Mouse (Mus musculus): Measurements from ENCODE around the gene Fam204a. TPM values are rescaled to one million over a fixed set of nuclear protein-coding genes. Genes with fewer than 3 reads are reported as not detected.

The Fam204a gene
- total and polyA plus RNA-seq, 3 experiments = 26.5 to 78.1 (median 69.0) TPM

GRCm38 (mm10) chr19:60165417-60165816 is 61.1 kb downstream of the Fam204a start:
- no peaks in the 10 kb centered on the region for H3K27me3 ChIP-seq (replicated peaks)
- H3K4me1 ChIP-seq (ENCODE audit: control insufficient read depth in 1 of 2, insufficient read depth in 2 of 2) = peaks cover 4 to 48% of the 10 kb centered on the region in 2 experiments; a peak in 3 of 4 replicates
- in situ Hi-C loops (cut with MboI; ENCODE audit: low pct_ligation_motif_present, low pct_unique_long_range_greater_than_20kb, low sequenced_read_pairs) (no loop called here), dilution Hi-C loops (cut with MboI; ENCODE audit: extremely low pct_ligation_motif_present, extremely low pct_unique_long_range_greater_than_20kb, low sequenced_read_pairs) (no loop called here)
- peak; percentile 49 for DNase-seq (ENCODE audit: extremely low read depth)
- no peaks in the 10 kb centered on the region for H3K36me3 ChIP-seq (replicated peaks in 1 of 2; ENCODE audit: control insufficient read depth in 1 of 2, insufficient read depth in 1 of 2, low read length in 1 of 2)
- no peak overlapping the region for H3K27ac ChIP-seq (ENCODE audit: insufficient read depth, low read depth)
- no peaks in the 10 kb centered on the region for H3K9me3 ChIP-seq (replicated peaks; ENCODE audit: low read length)
- TF ChIP-seq HCFC1 (IDR thresholded peaks at IDR 0.05; ENCODE audit: low read depth, low read length) (no peak), ZC3H11A (IDR thresholded peaks at IDR 0.05; ENCODE audit: low read depth, low read length) (no peak), BHLHE40 (IDR thresholded peaks at IDR 0.05; ENCODE audit: low read depth, low read length) (peak; percentile 39), NELFE (IDR thresholded peaks at IDR 0.05; ENCODE audit: low read depth, low read length) (no peak), SIN3A (IDR thresholded peaks at IDR 0.05; ENCODE audit: low read length) (peak; percentile 44; the same call in 1 of the 2 replicates), POLR2A (IDR thresholded peaks at IDR 0.05; ENCODE audit: low read depth, low read length) (no peak), MXI1 (IDR thresholded peaks at IDR 0.05; ENCODE audit: low read depth, low read length) (no peak), TCF12 (IDR thresholded peaks at IDR 0.05; ENCODE audit: low read depth, low read length) (no peak), RAD21 (IDR thresholded peaks at IDR 0.05; ENCODE audit: low read depth, low read length) (no peak), PAX5 (IDR thresholded peaks at IDR 0.05; ENCODE audit: low read length) (no peak), CTCF (conservative IDR thresholded peaks at IDR 0.05 in 1 of 2, IDR thresholded peaks at IDR 0.05 in 1 of 2; ENCODE audit: low read depth in 2 of 2, low read length in 2 of 2) (no peak), KAT2A (IDR thresholded peaks at IDR 0.05; ENCODE audit: insufficient replicate concordance, low read length) (no peak), MAFK (IDR thresholded peaks at IDR 0.05; ENCODE audit: insufficient replicate concordance, low read length) (no peak), UBTF (IDR thresholded peaks at IDR 0.05; ENCODE audit: low read depth, low read length) (no peak), NRF1 (IDR thresholded peaks at IDR 0.05; ENCODE audit: low read depth, low read length) (no peak), ELF1 (IDR thresholded peaks at IDR 0.05; ENCODE audit: low read depth, low read length) (no peak), JUN (IDR thresholded peaks at IDR 0.05; ENCODE audit: insufficient read depth, low read depth, low read length) (peak; percentile 80), JUND (conservative IDR thresholded peaks at IDR 0.05; ENCODE audit: low read depth, low read length) (no peak; the same call in 1 of the 2 replicates), POLR2AphosphoS2 (IDR thresholded peaks at IDR 0.05; ENCODE audit: low read depth, low read length) (no peak), MAX (IDR thresholded peaks at IDR 0.05; ENCODE audit: low read length) (no peak), CHD2 (IDR thresholded peaks at IDR 0.05; ENCODE audit: low read length) (no peak), USF2 (conservative IDR thresholded peaks at IDR 0.05; ENCODE audit: low read depth, low read length) (no peak), USF1 (IDR thresholded peaks at IDR 0.05; ENCODE audit: low read depth, low read length) (no peak), ZMIZ1 (IDR thresholded peaks at IDR 0.05; ENCODE audit: low read depth, low read length) (no peak), RCOR1 (conservative IDR thresholded peaks at IDR 0.05; ENCODE audit: low read depth, low read length) (no peak), TBP (conservative IDR thresholded peaks at IDR 0.05; ENCODE audit: low read depth, low read length) (no peak), GABPA (IDR thresholded peaks at IDR 0.05; ENCODE audit: insufficient replicate concordance, low read depth, low read length) (no peak), EP300 (IDR thresholded peaks at IDR 0.05; ENCODE audit: low read length) (peak; percentile 88), ZNF384 (IDR thresholded peaks at IDR 0.05; ENCODE audit: low read depth, low read length) (peak; percentile 98), MAZ (IDR thresholded peaks at IDR 0.05; ENCODE audit: low read depth, low read length) (no peak), ZKSCAN1 (IDR thresholded peaks at IDR 0.05; ENCODE audit: borderline replicate concordance, low read depth, low read length) (no peak), ETS1 (conservative IDR thresholded peaks at IDR 0.05; ENCODE audit: low read depth, low read length) (peak; percentile 86), MYC (IDR thresholded peaks at IDR 0.05; ENCODE audit: low read depth, low read length) (no peak), MEF2A (IDR thresholded peaks at IDR 0.05; ENCODE audit: borderline replicate concordance, low read depth, low read length) (peak; percentile 86; the same call in 1 of the 2 replicates), IRF4 (IDR thresholded peaks at IDR 0.05; ENCODE audit: low read depth, low read length) (peak; percentile 76; the same call in 1 of the 2 replicates), E2F4 (IDR thresholded peaks at IDR 0.05; ENCODE audit: insufficient replicate concordance, low read depth, low read length) (no peak)
- H3K79me2 ChIP-seq (replicated peaks; ENCODE audit: control insufficient read depth, extremely low read depth, insufficient read depth, poor library complexity, severe bottlenecking) = no peaks in the 10 kb centered on the region
- peak overlapping the region; percentile 53 for H3K4me2 ChIP-seq (ENCODE audit: insufficient read depth, low read depth, poor library complexity, severe bottlenecking)
- peak overlapping the region in 1 of 3 experiments; percentile 58 for H3K4me3 ChIP-seq (replicated peaks in 1 of 3; ENCODE audit: low read depth in 2 of 3, low read length in 2 of 3, poor library complexity in 1 of 3)
- H3K9ac ChIP-seq (ENCODE audit: insufficient read depth, low read depth) = peak overlapping the region; percentile 2; the same call in 1 of the 2 replicates

Measured in CH12.LX (cell line).